Mouse (Mus musculus): ENCODE data around the gene 9130023H24Rik. TPM values are rescaled to one million over a fixed set of nuclear protein-coding genes. Genes with fewer than 3 reads are reported as not detected.

The 9130023H24Rik gene
- polyA plus RNA-seq, 1 experiment from 2014 or later, result 6.5 TPM

GRCm38 (mm10) chr7:128256783-128257334 lies 19.0 kb upstream of the 9130023H24Rik start:
- Histone ChIP-seq H3K9me3 (ENCODE audit: low read length) (no peaks in the 10 kb centered on the region), H3K4me3 (ENCODE audit: low read depth, low read length) (no peak overlapping the region), H3K27ac (ENCODE audit: low read length) (no peak overlapping the region), H3K9ac (replicated peaks; ENCODE audit: low read depth) (no peak overlapping the region), H3K4me1 (ENCODE audit: insufficient read depth, low read depth, low read length) (no peaks in the 10 kb centered on the region; the same call in 1 of the 2 replicates), H3K4me2 (replicated peaks; ENCODE audit: low read depth, low read length) (no peak overlapping the region), H3K36me3 (ENCODE audit: insufficient read depth, low read length) (peaks cover 13% of the 10 kb centered on the region; the same call in 1 of the 2 replicates), H3K27me3 (replicated peaks; ENCODE audit: insufficient read depth, low read length) (no peaks in the 10 kb centered on the region)
- ATAC-seq, result peak; percentile 11; the same call in 1 of the 2 replicates
- DNase-seq (ENCODE audit: low spot score), result no peak
- TF ChIP-seq EP300 (IDR thresholded peaks at IDR 0.05), result no peak
- TF ChIP-seq CTCF (IDR thresholded peaks at IDR 0.05), result no peak
- 6% methylated on average over 5 of the region's 5 CpGs for WGBS

DNA sequence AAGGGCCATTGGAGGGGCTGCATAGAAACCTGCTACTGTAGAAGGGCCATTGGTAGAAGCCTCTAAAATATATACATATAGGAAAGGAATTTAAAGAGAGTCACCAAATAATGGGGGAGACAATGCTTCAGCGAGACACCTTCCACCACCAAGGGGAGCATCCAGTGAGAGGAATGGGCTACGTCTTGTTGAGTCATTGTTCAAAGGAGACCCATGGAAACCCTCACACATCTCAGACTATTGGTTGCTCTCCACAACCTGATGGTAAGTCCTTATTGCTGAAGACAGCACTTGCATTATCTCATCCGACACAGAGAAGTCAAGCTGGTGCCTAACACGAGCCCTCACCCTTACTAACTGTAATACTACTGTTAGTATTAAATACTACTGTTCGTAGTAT lies 17.9 kb upstream of the 9130023H24Rik start:
- H3K36me3 ChIP-seq (ENCODE audit: insufficient read depth, low read length), result peaks cover 13% of the 10 kb centered on the region; the same call in 1 of the 2 replicates
- no peaks in the 10 kb centered on the region; the same call in 1 of the 2 replicates for H3K4me1 ChIP-seq (ENCODE audit: insufficient read depth, low read depth, low read length)
- H3K9ac ChIP-seq (replicated peaks; ENCODE audit: low read depth), result no peak overlapping the region
- WGBS, result 90% methylated on average over 5 of the region's 5 CpGs
- no peak overlapping the region for H3K27ac ChIP-seq (ENCODE audit: low read length)
- H3K27me3 ChIP-seq (replicated peaks; ENCODE audit: insufficient read depth, low read length), result no peaks in the 10 kb centered on the region
- ATAC-seq (no peak), DNase-seq (ENCODE audit: low spot score) (no peak)
- no peak overlapping the region for H3K4me2 ChIP-seq (replicated peaks; ENCODE audit: low read depth, low read length)
- no peaks in the 10 kb centered on the region for H3K9me3 ChIP-seq (ENCODE audit: low read length)
- TF ChIP-seq EP300 (IDR thresholded peaks at IDR 0.05) (no peak), CTCF (IDR thresholded peaks at IDR 0.05) (no peak)
- H3K4me3 ChIP-seq (ENCODE audit: low read depth, low read length), result no peak overlapping the region

DNA sequence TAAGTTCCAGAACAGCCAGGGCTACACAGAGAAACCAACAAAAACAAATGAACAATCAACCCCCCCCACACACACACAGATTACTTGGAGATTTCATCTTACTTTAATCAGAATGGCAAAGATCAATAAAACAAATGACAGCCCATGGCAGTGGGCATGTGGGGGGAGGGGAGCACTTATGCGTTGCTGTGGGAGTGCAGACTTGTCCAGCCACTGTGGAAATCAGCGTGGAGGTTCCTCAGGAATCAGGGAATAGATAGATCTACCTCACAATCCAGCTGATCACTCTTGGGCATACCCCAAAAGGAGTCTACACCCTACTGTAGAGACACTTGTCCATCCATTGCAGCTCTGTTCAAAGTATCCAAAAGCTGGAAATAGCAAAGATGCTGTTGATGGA lies 17.1 kb upstream of the 9130023H24Rik start:
- 48% methylated on average over 2 of the region's 2 CpGs for WGBS

GRCm38 (mm10) chr7:128252609-128253008 lies 14.8 kb upstream of the 9130023H24Rik start:
- no peak overlapping the region for H3K9ac ChIP-seq (replicated peaks; ENCODE audit: low read depth)
- no peak overlapping the region for H3K4me3 ChIP-seq (ENCODE audit: low read depth, low read length)
- ATAC-seq, result no peak
- peak overlapping the region; percentile 17; the same call in 1 of the 2 replicates for H3K4me2 ChIP-seq (replicated peaks; ENCODE audit: low read depth, low read length)
- TF ChIP-seq CTCF (IDR thresholded peaks at IDR 0.05) (no peak), EP300 (IDR thresholded peaks at IDR 0.05) (no peak)
- no peak overlapping the region for H3K27ac ChIP-seq (ENCODE audit: low read length)
- WGBS, result 19% methylated on average over 24 of the region's 24 CpGs
- peaks cover 19% of the 10 kb centered on the region; the same call in 1 of the 2 replicates for H3K36me3 ChIP-seq (ENCODE audit: insufficient read depth, low read length)
- no peak for DNase-seq (ENCODE audit: low spot score)
- no peaks in the 10 kb centered on the region for H3K27me3 ChIP-seq (replicated peaks; ENCODE audit: insufficient read depth, low read length)
- H3K9me3 ChIP-seq (ENCODE audit: low read length), result no peaks in the 10 kb centered on the region
- peaks cover 6% of the 10 kb centered on the region; the same call in 1 of the 2 replicates for H3K4me1 ChIP-seq (ENCODE audit: insufficient read depth, low read depth, low read length)

More for the DNA sequence above, 17.1 kb upstream of the 9130023H24Rik start:
- ATAC-seq (no peak), DNase-seq (ENCODE audit: low spot score) (no peak)
- no peak overlapping the region for H3K9ac ChIP-seq (replicated peaks; ENCODE audit: low read depth)
- H3K4me1 ChIP-seq (ENCODE audit: insufficient read depth, low read depth, low read length), result no peaks in the 10 kb centered on the region; the same call in 1 of the 2 replicates
- no peak overlapping the region for H3K4me2 ChIP-seq (replicated peaks; ENCODE audit: low read depth, low read length)
- no peak overlapping the region for H3K4me3 ChIP-seq (ENCODE audit: low read depth, low read length)
- no peaks in the 10 kb centered on the region for H3K9me3 ChIP-seq (ENCODE audit: low read length)
- no peak for TF ChIP-seq CTCF (IDR thresholded peaks at IDR 0.05)
- TF ChIP-seq EP300 (IDR thresholded peaks at IDR 0.05), result no peak
- H3K36me3 ChIP-seq (ENCODE audit: insufficient read depth, low read length), result peaks cover 13% of the 10 kb centered on the region; the same call in 1 of the 2 replicates
- H3K27ac ChIP-seq (ENCODE audit: low read length), result no peak overlapping the region
- H3K27me3 ChIP-seq (replicated peaks; ENCODE audit: insufficient read depth, low read length), result no peaks in the 10 kb centered on the region

GRCm38 (mm10) chr7:128251946-128252345 lies 14.1 kb upstream of the 9130023H24Rik start:
- Histone ChIP-seq H3K36me3 (ENCODE audit: insufficient read depth, low read length) (peaks cover 19% of the 10 kb centered on the region; the same call in 1 of the 2 replicates), H3K4me2 (replicated peaks; ENCODE audit: low read depth, low read length) (no peak overlapping the region), H3K27ac (ENCODE audit: low read length) (no peak overlapping the region), H3K27me3 (replicated peaks; ENCODE audit: insufficient read depth, low read length) (no peaks in the 10 kb centered on the region), H3K4me3 (ENCODE audit: low read depth, low read length) (no peak overlapping the region), H3K9me3 (ENCODE audit: low read length) (no peaks in the 10 kb centered on the region), H3K4me1 (ENCODE audit: insufficient read depth, low read depth, low read length) (peaks cover 6% of the 10 kb centered on the region; the same call in 1 of the 2 replicates), H3K9ac (replicated peaks; ENCODE audit: low read depth) (no peak overlapping the region)
- no peak for TF ChIP-seq EP300 (IDR thresholded peaks at IDR 0.05)
- no peak for TF ChIP-seq CTCF (IDR thresholded peaks at IDR 0.05)
- ATAC-seq (no peak), DNase-seq (ENCODE audit: low spot score) (no peak)
- WGBS, result 49% methylated on average over 12 of the region's 12 CpGs

- H3K9me3 ChIP-seq (ENCODE audit: low read length), result no peaks in the 10 kb centered on the region
- H3K9ac ChIP-seq (replicated peaks; ENCODE audit: low read depth), result no peak overlapping the region
- WGBS, result 89% methylated on average over 5 of the region's 5 CpGs
- H3K4me3 ChIP-seq (ENCODE audit: low read depth, low read length), result no peak overlapping the region
- no peak for TF ChIP-seq EP300 (IDR thresholded peaks at IDR 0.05)
- peaks cover 19% of the 10 kb centered on the region; the same call in 1 of the 2 replicates for H3K36me3 ChIP-seq (ENCODE audit: insufficient read depth, low read length)
- H3K27me3 ChIP-seq (replicated peaks; ENCODE audit: insufficient read depth, low read length), result no peaks in the 10 kb centered on the region
- no peak for DNase-seq (ENCODE audit: low spot score)
- H3K27ac ChIP-seq (ENCODE audit: low read length), result no peak overlapping the region
- no peak overlapping the region for H3K4me2 ChIP-seq (replicated peaks; ENCODE audit: low read depth, low read length)
- ATAC-seq, result no peak
- peaks cover 6% of the 10 kb centered on the region; the same call in 1 of the 2 replicates for H3K4me1 ChIP-seq (ENCODE audit: insufficient read depth, low read depth, low read length)
These were observed 12.2 kb upstream of the 9130023H24Rik start for GRCm38 (mm10) chr7:128249998-128250397.
